Mouse (Mus musculus) thymus, adult 18-20 months (tissue): ENCODE measurements around the gene Nkx1-2.

Experiments
- DNase-seq, 2 experiments: peaks; one replicate each; pipeline ENCODE4 v3.0.0; 2022; ENCODE audit warnings: mixed read lengths in 2 of 2

Gene Nkx1-2

DNA sequence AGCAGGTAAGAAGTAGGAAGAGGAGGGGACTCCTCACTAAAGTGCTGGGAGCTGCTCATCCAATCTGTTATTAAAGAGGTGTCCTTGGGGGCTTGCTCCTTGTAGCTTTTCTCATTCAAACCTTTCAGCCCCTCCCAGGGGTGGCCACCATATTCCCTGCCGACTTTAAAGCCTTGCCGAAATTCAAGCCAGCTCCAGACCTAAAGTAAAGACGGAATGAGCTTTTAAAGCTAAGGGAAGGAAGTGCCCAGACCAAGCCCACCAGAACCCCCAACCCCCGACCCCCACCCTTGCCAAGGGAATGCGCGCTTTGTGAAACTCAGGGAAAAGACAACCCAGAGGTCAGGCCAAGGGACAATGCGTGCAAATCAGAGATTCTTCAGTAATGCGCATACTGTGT is 1.5 kb upstream of the Nkx1-2 start:
- DNase-seq: no peak

DNA sequence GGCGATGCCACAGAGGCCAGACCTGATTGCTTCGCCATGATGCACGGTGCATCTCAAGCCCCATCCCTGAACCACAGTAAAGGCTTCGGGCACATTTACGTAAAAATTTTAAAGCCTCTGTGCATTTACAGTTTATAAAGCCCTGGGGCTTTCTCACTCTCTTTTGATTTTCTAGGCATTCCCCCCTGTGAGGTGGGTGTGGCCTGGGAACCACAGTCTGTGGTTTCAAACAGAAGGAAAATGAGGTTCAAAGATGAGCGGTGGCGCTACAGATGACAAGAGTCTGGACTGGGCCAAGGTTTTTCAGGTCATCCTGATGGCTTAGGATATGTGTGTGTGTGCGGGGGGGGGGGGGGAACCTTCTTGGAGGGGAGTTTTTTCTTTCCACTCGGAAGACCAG is 589 bp upstream of the Nkx1-2 start:
- no peak for DNase-seq

DNA sequence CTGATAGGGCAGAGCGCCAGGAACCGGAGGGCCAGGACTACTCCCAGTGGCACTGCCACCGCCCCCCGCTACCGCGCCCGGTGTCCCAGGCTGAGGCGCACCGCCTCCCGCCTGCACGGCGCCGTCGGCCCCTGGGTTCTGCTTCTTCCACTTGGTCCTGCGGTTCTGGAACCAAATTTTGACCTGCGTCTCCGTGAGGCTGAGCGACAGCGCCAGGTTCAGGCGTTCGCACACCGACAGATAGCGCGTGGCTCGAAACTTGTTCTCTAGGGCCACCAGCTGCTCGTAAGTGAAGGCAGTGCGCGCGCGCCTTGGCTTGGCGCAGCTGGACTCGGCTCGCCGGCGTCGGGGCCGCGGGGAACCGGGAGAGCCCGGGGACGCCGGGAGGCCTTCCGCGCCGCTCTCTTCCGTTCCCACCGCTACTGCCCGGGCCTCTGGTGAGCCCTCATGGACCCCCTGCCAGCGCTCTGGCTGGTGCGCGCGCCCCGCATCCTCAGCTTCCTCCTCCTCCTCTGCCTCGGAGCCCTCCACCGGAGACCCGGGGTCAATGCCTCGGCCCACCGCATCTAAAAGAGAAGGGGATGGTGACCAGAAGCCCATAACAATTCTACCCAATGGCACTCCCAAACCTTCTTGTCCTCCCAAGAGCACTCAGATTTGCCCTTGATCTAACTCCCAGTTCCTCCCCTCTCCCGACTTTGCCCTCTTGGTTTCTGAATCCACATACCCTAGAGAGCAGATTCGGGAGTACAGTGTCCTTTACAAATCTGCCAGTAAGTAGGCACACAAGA is 2.0 kb downstream of the Nkx1-2 start:
- DNase-seq: no peak

DNA sequence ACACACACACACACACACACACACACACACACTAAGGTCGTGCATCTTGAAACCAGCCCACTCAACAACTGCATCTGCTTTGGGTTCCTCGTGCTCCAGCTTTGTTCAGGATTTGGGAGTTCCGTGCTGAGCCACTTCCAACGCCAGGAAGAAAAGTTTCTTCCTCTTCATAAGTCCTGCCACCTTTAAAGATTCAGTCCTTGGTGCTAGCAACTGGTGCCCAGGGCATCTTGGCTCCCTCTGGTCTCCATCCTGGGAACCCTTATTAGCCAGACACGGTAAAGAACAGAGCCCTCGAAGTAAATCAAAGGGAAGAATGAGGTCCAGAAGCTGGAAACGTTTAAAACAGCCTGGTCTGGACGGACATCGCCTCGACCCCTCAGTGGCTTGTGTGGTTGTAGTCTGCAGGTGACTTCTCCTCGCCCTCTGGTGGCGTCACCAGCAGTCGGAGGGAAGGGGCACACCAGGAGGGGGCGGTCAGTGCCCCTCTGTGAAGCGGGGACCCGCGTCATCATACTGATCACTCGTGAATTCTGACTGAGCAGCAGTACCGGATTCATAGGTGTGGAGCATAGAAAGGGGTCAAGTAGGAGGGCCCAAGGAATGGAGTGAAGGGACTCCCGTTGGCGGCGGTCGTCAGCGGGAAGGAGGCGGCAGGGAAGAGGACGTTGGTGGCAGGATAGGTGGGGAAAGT is 2.7 kb downstream of the Nkx1-2 start:
- DNase-seq: no peak

DNA sequence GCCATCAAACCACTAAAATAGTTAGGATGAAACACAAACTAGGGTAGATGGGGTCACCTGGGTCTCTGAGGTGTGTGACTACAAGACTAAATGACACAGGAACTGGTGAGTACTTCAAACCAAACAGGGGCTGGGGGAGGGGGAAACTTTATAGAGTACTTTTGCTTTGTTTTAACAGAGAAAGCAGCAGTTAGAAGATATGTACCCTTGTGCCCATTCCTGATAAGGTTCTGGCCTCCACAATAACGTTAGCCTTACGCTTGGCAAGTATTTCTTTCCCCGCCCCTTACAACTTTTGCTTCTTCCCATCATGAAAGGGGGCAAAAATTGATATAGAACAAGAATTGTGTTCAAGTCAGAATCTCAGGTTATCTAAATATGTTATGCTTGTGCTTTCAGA is 3.6 kb downstream of the Nkx1-2 start:
- DNase-seq: no peak

DNA sequence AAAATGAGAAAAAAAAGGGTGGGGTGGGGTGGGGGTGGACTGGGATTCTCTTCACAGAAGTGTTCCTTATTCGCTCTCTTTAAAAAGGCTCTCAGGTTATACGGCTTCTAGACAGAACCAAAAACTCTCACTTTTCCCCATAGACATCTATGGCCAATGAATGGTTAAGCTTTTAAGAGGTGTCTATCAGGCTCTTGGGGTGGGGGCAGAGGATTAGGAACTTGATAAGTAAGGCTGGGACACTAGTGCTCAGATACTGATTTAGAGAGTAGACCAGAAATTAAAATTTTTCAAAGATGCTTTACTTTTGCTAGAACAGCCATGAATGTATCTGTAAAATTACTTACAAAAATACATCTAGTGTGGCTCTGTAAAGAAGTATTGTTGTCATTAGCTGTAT is 5.1 kb downstream of the Nkx1-2 start:
- DNase-seq: no peak

DNA sequence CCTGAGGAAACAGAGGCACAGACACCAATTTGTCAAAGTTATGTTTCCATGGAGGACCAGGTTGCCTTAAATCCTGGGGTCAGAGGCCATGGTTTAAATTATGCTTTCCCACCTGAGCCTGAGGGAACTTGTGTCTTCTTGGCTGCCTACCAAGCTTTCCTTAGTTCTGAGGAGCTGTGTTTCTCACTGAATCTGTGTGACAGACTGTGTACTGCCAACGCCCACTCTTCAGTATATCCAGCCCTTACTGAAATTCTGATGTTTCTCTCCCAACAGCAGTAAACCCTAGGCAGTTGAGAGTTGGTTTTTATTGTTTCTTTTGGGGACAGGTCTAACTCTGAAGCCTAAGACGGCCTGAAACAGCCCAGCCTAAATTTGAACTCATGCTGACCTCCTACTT is 5.7 kb downstream of the Nkx1-2 start:
- no peak for DNase-seq

DNA sequence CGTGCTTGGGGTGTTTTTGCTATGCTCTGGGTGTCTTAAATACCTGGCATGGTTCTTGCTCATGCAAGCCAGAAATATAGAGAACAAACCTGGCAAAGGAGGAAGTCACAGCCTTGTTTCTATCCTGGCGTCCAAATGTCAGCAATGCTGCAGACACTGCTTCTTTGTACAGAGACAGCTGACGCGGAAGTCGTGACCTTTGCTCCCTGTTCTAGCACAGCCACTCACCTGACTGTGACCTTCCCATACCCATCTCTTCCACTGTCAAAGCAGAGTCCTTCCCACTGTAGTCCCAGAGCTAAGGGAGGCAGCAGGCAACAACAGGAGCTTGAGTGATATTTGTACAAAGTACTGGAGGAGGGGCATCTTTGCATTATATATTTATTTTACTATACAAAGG is 9.8 kb downstream of the Nkx1-2 start:
- DNase-seq: no peak

DNA sequence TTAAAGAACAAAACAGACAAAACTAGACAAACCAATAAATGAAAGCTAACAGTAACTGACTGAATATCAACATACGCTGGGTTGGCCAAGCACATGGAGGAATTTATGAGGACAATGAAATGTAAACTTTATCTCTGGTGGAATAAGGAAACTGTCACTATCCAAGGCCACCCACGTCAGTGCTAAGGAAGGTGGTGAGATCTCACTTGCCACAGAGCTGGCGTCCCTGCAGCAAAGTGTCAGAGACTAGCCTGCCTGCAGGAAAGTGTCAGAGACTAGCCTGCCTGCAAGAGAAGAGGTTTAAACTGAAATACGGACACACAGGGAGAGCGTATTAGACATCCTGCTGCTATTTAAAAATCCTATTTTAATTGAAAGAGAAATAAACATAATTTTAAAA is 12.3 kb downstream of the Nkx1-2 start:
- no peak for DNase-seq

DNA sequence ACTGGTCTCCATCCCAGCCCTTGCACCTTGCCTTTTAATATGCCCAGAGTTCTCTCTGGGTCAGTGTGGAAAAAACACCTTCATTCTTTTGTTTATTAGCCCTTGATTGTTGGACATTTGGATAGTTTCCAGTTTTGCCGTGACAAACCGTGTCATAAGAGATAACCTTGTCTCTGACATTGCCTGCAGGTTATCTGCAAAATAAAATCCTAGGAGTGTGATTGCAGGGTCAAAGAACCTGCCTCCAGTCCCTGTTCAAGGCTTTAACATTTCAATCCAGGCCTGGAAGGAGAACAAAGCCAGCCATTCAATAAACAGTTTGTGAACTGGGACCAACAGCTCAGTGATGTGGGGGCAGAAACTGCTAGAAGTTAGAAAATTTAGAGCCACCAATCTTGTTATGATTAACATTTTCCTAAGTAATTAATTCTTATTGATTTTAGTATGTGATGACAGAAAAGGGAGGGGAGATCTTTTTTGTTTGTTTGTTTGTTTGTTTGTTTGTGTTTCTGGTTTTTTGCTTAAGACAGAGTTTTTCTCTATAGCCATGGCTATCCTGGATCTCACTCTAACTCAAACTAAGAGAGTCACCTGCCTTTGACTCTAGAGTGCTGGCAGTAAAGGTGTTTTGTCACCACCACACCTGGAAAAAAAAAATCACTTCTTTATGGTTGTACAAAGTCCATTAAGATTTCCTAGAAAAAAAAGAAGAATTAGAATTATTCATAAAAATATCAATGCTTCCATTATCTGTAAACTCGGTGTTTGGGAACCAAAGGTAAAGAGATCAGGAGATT is 13.5 kb downstream of the Nkx1-2 start:
- no peak for DNase-seq

DNA sequence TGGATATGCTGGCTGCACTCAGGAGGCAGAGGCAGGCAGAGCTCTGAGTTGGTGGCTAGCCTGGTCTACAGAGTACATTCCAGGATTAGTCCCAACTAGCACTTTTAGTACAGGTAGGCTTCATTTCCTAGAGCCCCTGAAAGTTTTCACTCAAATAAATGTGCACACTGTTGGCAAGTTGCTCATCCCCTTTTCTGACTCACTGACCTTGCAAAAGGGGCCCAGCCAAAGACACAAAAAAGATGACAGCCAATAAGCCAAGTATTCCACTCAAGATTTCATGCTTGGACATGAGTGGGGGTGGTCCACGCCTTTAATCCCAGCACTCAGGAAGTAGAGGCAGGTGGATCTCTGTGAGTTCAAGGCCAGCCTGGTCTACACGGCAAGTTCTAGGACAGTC is 18.0 kb downstream of the Nkx1-2 start:
- DNase-seq: no peak

DNA sequence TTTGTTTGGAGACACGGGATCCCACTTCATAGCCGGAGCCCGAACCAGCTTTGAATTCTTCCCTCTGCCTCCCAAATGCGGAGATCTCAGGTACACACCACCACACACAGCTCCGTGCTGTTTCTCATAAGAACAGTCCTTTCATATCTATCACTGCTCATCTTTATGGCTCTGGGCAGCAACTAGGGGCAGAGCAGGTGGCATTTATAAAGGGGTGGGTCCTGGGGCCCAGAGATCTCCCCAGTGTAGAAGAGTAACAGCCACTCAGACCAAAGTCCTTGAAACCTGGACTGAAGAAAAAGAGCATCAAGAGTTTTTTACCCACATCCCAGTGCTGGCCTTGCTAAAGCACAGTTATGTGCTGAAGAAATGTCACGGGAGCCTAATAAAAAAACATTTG is 18.9 kb downstream of the Nkx1-2 start:
- no peak for DNase-seq

DNA sequence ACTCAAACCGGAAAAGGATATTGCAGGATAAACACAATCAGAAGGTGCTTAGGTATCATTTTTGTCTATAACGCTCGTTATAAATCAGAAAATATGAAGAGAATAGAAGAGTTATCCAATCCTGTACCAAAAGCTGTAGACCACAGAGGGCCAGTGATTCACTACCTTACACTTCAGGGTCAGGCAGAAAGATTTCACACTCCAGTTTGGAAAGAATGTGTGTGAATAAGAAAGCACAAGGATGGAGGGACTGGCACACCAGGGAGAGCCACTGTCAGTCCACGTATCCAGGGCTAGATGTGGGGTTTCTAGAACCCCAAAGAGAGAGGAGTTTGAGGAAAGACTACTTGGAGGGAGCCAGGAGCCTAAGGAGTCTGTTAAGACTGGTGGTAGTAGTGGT is 22.5 kb downstream of the Nkx1-2 start:
- DNase-seq: no peak

DNA sequence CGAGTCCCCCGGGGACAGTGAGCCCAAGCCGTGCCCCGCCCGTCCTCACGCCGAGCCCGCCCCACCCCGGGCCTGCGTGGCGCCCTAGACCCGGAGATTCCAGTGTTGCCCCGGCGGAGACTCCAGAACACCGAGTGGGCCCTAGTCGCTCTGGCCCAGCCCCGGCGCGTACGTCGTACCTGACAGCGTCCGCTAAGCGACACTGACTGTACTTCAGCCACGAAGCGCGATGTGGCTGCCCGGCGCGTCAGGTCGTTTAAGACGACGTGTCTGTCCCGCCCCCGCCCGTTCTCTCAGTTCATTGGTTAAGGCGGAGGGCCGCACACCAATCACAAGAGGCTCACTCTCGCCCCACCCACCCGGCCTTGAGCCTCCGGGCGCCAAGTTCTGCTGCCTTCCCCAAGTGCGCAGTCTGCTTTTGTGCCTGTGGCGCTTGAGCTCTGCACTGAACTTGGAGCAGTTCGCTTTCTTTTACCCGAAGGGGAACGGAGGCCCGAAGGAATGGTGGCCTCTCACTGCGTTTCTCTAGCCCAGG is 23.3 kb downstream of the Nkx1-2 start, which contains the start of gene Oat:
Gene Oat (minus strand): TSS at position 283 of the 535 bp plus-strand sequence.
- peak; percentile 92 for DNase-seq

DNA sequence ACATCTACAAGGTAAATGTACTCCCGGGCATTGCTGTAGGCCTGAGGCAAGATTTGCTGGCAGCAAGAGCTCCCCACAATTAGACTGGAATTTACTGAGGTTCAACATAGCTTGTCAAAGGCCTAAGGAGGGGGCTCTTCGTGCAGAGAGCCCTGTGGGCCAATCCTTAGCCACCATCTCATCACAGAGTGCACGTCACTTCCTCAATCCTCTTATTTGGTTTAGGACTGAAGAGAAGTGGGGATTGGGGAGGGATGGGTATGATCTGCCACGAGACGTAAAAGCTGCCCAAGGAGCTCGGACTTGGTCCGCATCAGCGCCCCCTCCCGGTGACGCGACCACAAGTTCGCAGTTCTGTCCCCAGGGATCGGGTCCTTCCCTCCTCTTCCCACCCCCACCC is 23.8 kb downstream of the Nkx1-2 start:
- DNase-seq: peak in 1 of 2 experiments; percentile 68

DNA sequence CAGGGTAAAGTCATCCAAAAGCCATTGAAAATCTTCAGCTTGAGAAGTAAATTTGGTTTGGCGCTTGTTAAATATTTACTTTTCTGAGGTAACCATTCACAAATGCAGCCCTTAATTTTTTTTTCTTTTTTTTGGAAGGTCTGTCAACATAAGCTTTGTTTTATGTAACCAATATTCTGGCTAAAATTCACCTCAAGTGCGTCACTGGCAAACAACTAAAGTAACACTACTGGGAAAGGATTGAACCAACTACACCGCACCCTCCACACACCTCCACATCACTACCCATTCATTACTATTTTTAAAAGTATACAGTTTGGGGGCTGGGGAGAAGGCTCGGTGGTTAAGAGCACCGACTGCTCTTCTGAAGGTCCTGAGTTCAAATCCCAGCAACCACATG is 24.8 kb downstream of the Nkx1-2 start:
- DNase-seq: no peak

DNA sequence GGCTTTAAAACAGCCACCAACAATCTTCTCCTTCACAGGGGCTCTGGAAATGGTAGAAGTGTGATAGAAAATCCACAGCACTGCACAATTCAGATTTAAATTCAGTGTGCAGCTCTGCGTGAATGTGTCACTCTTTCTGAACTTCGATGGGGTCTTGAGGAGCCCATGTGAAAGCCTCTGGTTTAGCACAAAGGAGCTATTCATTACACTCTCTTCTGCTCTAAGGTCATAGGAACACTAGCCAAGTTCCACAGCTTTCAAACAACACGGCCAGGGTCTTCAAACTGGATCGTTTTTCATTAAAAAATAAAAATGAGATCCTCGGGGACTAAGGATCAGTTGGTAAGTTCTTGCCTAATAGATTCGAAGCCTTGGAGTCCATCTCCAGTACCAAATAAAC is 26.2 kb downstream of the Nkx1-2 start:
- no peak for DNase-seq

DNA sequence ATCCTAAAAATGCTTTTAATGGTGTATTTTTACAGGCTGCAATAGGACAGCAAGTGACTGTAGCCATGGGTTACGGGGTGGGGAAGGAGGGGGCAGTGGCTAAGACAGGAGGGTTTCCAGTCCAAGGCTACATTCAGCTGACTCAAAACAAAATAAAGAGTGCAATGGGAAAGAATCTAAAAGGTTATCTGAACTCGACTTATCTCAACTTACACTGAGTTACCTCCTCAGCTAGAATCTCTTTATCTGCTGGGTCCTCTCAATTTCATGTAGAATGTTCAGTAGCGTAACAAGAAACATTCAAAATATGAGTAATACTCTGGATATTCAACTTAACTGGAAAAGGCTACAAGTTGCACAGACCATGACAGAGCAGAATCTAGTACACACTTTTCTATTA is 26.7 kb downstream of the Nkx1-2 start:
- DNase-seq: no peak

DNA sequence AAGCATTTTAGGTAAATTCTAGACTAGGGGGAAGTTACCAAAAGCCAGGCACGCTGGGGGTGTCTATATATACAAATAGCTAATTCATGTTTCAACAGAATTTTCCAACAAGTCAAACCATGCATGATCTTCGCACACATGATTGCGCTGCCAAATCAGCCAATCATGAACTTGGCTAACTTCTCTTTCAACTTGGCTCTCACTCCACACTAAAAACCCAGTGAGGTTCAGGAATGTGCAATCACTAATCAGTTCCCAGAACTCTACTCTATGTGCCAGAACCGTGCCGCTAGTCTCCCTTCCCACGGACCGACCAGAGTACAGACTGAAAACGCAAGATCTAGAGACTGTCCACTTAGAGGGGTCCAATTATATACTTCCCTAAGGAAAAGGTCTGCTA is 28.0 kb downstream of the Nkx1-2 start:
- no peak for DNase-seq

DNA sequence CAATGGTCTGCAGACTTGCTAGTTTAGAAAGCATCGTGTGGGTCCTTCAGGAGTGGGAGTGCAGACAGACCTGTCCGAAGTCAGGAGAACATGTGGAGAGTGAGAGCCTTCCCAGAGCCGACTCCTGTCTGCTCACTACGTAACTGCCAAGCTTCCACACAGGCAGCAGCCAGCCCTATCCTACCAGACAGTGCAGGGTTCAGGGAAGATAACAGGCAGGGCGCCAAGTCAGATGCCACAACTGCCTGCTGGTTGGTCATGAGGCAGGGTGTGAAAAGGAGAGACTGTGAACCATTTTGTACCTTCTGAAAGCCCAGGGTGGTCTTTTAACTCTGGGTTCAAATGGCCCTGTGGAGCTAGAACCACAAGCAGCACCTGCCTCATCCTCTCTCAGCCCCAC is 29.4 kb downstream of the Nkx1-2 start:
- DNase-seq: no peak

DNA sequence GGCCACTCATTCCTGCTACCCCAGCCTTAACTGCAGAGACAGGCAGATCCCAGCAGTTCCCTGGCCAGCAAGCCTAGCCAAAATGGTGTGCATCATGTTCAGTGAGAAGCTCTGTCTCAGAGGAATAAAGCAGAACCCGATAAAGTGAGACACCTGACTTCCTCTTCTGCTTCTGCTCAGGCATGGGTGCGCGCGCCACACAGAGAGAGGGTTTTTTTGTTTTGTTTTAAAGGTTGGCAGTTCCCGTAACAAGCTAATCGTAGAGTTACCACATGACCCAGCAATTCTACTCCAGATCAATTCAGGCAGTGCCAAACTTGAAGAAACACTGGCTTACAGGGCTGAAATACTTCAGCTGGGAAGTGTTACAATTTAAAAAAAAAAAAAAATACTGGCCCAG is 30.6 kb downstream of the Nkx1-2 start:
- peak in 1 of 2 experiments; percentile 44 for DNase-seq

DNA sequence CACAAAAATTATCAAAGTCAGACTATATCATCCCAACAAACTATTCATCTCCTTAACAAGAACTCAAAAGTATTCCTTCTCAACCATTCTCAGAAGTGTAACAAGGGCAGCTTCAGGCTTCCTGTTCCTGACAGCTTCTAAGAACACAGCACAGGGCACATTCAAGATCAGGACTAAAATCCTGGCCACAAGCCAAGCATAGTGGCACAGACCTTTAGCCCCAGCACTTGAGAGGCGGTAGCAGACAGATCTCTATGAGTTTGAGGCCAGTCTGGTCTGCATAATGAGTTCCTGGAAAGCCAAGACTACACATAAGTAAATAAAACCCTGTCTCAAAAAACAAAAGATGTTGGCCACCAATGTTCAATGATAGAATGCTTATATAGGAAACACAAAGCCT is 33.6 kb downstream of the Nkx1-2 start:
- no peak for DNase-seq

DNA sequence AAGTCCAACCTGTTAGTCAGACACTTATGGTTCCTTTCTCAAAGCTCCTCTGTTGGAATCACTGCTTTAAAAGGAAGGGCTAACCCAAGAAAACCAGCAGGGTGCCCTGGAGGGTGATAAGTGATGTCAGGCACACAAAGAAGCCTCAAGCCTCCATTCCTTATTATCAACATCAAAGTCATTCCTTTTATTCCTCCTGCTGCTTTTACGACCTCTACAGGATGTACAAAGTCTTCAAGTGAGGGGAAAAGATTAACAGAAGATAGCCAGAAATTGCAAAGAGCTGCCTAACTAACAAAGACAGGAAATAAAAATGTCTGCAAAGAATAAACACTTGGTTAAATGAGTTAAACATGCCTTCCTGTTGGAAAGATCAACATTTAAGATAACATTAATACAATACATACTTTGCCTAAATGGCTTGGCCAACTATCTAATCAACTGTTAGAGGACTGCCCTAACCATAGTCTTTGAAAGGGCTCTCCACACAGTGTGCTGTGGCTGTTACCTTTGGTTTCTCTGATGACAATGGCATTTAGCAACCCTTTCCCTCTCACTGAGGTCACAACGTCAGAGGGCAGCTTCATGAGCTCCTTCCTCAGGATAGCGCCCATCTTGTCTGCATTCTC is 40.2 kb downstream of the Nkx1-2 start:
- DNase-seq: no peak
